Mouse (Mus musculus) MEL (cell line): ENCODE measurements at regions not wholly inside any gene's neighbourhood (a gene's known extent, or its start where the extent isn't known, plus 50 kb on each side); places are given as distances from the start of the nearest gene placed in this dataset.

ENCODE experiments used
- CHD1 ChIP-seq: IDR thresholded peaks from 2 replicates; pipeline ENCODE4 v1.6.1; 2012; ENCODE audit warnings: low read depth, mild to moderate bottlenecking, inconsistent platforms, low read length, improper control_type of control experiment
- E2F4 ChIP-seq: IDR thresholded peaks from 2 replicates; pipeline ENCODE4 v1.6.1; 2011; ENCODE audit warnings: low read depth, low read length, improper control_type of control experiment, borderline replicate concordance
- ELF1 ChIP-seq: IDR thresholded peaks from 2 replicates; pipeline ENCODE4 v1.6.1; 2014; ENCODE audit warnings: low read depth, mild to moderate bottlenecking, inconsistent platforms, low read length, improper control_type of control experiment, moderate library complexity
- MAX ChIP-seq: IDR thresholded peaks from 2 replicates; pipeline ENCODE4 v1.6.1; 2011; ENCODE audit warnings: low read length, improper control_type of control experiment
- POLR2A ChIP-seq, 2 experiments: IDR thresholded peaks; 2 replicates each; pipeline ENCODE4 v1.6.1; 2011 to 2012; ENCODE audit warnings: low read length in 2 of 2, mild to moderate bottlenecking in 2 of 2, control low read depth in 1 of 2, improper control_type of control experiment in 1 of 2, low read depth in 1 of 2, moderate library complexity in 1 of 2; ENCODE audit not compliant: control insufficient read depth in 1 of 2, insufficient read depth in 1 of 2, poor library complexity in 1 of 2
- POLR2AphosphoS2 ChIP-seq: IDR thresholded peaks from 2 replicates; pipeline ENCODE4 v1.6.1; 2011; ENCODE audit warnings: low read length, improper control_type of control experiment
- ZMIZ1 ChIP-seq: IDR thresholded peaks from 2 replicates; pipeline ENCODE4 v1.6.1; 2012; ENCODE audit warnings: low read depth, mild to moderate bottlenecking, inconsistent platforms, low read length, improper control_type of control experiment, moderate library complexity

DNA sequence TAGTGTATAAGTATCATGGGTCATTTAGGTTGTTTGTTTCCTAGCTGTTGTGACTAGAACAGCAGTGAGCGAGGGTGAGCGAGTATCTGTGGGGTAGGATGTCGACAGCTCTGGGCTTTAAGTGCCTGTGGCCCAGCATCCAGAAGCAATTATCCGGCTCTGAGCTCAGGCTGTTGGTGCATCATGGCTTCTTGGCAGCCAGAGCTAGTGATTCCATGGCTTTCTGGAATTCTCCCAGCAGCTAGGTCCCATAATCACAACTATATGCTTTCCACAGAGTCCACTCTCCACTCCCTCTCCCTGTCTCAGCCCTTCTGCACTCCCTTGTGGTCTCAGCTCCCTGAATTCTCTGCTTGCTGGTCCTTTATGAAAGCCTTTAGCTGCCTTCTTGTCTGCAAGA lies 271.2 kb upstream of the Eif4g2 start:
- no peak for TF ChIP-seq POLR2AphosphoS2
- no peak for TF ChIP-seq ZMIZ1
- no peak for TF ChIP-seq MAX
- TF ChIP-seq ELF1 = no peak
- TF ChIP-seq CHD1 = no peak
- TF ChIP-seq POLR2A (IDR thresholded peaks at IDR 0.05; ENCODE audit: control insufficient read depth in 1 of 2, insufficient read depth in 1 of 2, low read depth in 1 of 2, low read length in 2 of 2, poor library complexity in 1 of 2) = no peak
- TF ChIP-seq E2F4 = no peak
